Mouse (Mus musculus) left cerebral cortex, postnatal 25 days (tissue): Measurements from ENCODE around the gene Slc28a3. TPM values are rescaled to one million over a fixed set of nuclear protein-coding genes. Genes with fewer than 3 reads are reported as not detected.
A peak's percentile ranks its signal among the peaks of the same experiment; 100 is the strongest.

Source experiments
- DNase-seq, 2 experiments: peaks; one replicate each; pipeline ENCODE4 v3.0.0; 2022; ENCODE audit warnings: low spot score in 2 of 2, mixed read lengths in 1 of 2
- intact Hi-C: fragments of 180-260 bp; cut with DNase I; formaldehyde crosslinking; loops from one replicate; pipeline ENCODE4 v1.15.1; 2025
- total RNA-seq, 2 experiments: library from RNA; stranded (reverse); gene quantifications; 2 replicates each; pipeline ENCODE4 v1.2.3; 2021

Slc28a3 gene
- total RNA-seq, 2 experiments from 2014 or later: 0.18 TPM; not detected in 1

- intact Hi-C loops: no loop called here
- DNase-seq: no peak
Measured at GRCm38 (mm10) chr13:58536466-58537231, 74.0 kb downstream of the Slc28a3 start.

GRCm38 (mm10) chr13:58535321-58535720, 75.4 kb downstream of the Slc28a3 start:
- intact Hi-C loops: no loop called here

DNA sequence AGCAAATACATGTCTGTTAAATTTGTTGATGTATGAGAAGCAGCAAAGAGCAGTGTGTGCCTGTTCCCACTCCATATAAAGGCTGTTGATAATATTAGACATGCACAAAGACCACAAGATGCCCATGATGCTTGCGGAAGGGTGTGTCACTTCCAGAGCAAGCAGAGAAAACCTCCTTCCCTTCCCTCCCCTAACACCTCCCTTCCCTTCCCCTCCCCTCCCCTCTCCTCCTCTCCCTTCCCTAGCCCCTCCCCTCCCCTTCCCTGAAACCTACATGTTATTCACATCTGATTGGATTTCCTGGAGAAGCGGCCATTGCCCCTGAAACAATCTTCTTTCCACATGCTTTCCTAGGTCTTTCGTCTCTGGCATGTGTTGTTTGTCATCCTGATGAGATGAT, 75.8 kb downstream of the Slc28a3 start:
- intact Hi-C loops: no loop called here
- no peak for DNase-seq

More at GRCm38 (mm10) chr13:58535321-58535720, 75.4 kb downstream of the Slc28a3 start:
- no peak for DNase-seq

GRCm38 (mm10) chr13:58534216-58534841, 76.3 kb downstream of the Slc28a3 start:
- DNase-seq: no peak
- intact Hi-C loops: no loop called here

DNA sequence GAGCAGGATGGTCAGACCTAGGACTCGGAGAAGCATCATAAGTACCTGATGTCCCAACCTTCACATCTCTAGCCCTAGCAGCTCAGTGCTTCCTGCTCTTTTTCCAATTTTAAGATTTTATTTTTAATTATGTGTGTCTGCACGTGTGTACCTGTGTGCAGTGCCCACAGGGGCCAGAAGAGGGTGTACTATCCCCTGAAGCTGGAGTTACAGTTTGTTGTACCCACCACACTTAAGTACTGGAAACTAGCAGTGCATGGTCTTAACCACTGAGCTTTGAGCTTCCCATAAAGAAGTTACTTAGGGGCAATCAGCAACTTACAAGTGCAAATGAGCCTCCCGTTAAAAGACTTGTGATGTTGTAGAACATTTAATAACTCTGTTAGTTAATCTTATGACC, 86.1 kb downstream of the Slc28a3 start:
- intact Hi-C loops: loop anchor here (5.0 kb wide), 1 partner anchor 102 kb away; no protein-coding TSS in a partner anchor
- DNase-seq: no peak

DNA sequence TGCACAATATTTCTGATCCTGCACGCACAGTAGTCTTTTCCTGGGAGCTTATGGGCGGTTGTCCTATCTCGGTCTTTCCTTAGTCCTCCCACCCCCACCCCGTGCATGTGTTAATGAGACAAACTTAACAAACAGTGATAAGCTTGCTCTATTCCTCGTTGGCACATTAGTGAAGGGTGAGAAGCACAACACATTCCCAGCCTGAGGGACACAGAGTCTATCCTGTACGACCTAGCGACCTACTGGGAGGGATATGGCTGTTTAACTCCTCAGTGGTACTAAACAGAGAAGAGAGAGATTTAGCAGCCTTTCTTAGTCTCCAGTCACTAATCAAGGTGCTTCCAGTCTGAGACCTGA, 86.9 kb downstream of the Slc28a3 start:
- no peak for DNase-seq
- intact Hi-C loops: loop anchor here (5.0 kb wide), 1 partner anchor 101 kb away; no protein-coding TSS in a partner anchor

GRCm38 (mm10) chr13:58523011-58523760, 87.5 kb downstream of the Slc28a3 start:
- intact Hi-C loops: loop anchor here (5.0 kb wide), 1 partner anchor 101 kb away; no protein-coding TSS in a partner anchor
- DNase-seq: no peak

DNA sequence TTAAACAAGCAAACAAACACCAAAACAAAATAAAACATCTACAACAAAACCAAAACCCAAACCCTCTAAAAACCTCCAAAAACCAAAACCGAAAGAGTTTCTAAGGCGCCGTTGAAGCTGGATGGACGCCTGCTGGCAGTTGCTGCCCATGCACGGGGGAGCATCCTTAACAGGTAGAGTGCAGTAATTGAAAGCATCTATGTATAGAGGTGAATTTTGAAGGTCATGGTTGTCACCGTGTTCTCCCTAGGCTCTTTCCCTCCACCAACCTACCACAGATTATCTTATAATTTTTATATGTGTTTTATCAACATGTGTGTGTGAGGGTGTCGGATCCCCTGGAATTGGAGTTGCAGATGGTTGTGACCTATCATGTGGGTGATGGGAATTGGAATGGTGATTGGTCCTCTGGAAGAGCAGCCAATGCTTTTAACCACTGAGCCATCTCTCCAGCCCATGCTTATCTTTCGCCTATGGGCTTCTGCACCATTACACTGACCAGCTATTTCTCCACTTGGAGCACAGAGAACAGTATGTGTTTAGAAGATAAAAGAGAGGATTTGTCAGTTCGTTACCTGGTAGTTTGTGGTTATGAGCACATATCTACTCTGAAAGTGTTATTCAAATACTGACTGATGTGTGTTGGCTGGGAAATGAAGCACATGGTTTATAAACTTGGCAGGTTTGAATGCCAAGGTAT, 89.2 kb downstream of the Slc28a3 start:
- intact Hi-C loops: loop anchor here (5.0 kb wide), 1 partner anchor 99 kb away; no protein-coding TSS in a partner anchor
- DNase-seq: no peak

- no peak for DNase-seq
- intact Hi-C loops: loop anchor here (5.0 kb wide), 1 partner anchor 98 kb away; no protein-coding TSS in a partner anchor
Measured at GRCm38 (mm10) chr13:58520580-58521330, 89.9 kb downstream of the Slc28a3 start.

DNA sequence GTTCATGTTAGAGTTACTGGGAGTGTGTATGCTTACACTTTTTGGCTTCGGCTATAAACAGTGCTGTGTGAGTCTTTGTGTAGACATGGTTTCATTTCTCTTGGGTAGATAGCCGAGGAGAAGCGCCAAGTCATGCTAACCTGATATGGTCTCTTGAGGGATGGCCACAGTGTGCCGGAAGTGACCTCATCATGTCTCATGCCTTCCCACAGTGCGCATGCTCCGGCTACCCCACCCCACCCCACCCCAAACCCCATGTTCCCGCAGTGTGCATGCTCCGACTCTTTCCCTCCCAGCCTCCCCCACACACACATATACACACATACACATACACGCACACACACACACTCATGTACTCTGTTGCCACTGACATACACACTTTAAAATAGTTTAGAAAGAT, 90.6 kb downstream of the Slc28a3 start:
- no peak for DNase-seq
- intact Hi-C loops: loop anchor here (5.0 kb wide), 1 partner anchor 98 kb away; no protein-coding TSS in a partner anchor

- DNase-seq: no peak
- intact Hi-C loops: no loop called here
Measured at GRCm38 (mm10) chr13:58516277-58516676, 94.4 kb downstream of the Slc28a3 start.

DNA sequence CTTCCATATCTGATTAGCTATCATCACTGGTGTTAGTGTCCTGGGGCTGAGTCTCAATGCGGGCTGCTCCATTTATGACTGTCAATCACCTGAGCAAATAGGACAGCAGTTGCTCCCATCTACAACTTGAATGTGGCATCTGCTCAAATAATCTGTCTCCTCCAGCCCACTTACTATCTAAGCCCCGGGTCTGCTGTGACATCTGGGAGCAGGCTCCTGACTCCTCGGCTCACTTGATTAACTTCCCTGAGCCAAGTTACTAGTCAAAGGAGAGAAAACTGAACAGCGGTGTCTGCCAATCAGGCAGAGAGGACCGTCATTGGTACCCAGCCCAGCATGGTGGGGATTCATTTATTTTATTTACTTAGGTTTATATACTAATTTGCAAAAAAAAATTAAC, 95.0 kb downstream of the Slc28a3 start:
- no peak for DNase-seq
- intact Hi-C loops: no loop called here

DNA sequence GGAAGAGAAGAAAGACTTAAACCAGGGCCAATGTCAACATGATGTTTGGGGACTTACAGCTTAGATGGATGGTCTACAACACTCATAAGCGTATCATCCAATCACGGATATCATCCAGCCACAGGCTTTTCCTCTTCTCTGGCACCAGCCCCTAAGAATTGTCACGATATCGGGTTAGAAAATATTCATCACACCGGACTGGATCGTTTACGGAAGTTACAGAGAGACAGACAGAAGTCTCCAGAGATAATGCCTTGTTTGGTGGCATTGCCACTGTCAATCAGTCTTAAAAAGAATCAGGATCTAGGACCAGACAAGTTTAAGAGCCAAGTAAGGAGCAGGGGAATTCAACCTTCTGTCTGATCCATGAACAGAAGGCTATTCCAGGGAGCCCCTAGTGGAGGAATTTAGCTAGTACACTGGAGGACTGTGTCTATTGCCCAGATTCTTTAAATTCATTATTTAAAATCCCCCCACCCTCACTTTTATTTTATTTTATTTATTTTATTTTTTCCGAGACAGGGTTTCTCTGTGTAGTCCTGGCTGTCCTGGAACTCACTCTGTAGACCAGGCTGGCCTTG, 96.4 kb downstream of the Slc28a3 start:
- DNase-seq: no peak
- intact Hi-C loops: no loop called here

DNA sequence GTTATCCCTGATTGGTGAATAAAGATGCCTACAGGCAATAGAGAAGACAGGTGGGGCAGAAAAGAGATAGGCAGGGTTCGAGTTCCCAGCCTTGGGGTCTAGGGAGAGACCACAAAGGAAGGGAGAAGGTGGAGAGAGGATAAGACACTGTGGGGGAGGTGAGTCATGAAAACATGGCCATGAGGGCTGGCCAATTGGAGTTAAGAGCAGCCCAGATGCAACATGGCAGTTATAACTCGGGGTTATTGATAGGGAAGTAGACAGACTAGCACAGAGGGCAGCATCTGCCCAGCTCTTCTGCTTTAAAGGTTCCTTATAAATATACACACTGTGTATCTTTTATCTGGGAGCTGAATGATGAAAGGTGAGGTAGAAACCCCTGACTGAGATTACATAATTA, 98.8 kb downstream of the Slc28a3 start:
- intact Hi-C loops: no loop called here
- DNase-seq: no peak

DNA sequence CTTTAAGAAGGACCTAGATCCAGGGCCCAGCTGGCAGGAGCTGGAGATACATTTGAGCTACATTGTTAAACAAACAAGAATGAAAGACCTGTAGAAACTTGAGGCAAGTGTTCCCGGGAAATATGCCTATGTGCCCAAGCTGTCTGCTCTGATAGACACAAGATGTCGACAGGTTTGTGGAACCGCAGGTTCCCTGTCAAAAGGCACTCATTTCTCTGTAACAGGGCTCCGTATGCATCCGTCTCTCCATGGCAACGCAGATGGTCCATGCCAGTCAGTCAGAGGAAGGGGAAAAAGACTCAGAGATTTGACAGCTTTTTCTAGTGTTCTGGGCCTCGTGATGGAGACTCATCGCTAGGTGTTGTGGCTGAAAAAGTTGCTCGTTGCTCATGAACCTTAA, 99.4 kb downstream of the Slc28a3 start:
- intact Hi-C loops: no loop called here
- DNase-seq: no peak

- intact Hi-C loops: no loop called here
- no peak for DNase-seq
Measured at GRCm38 (mm10) chr13:58509241-58509640, 101.4 kb downstream of the Slc28a3 start.

DNA sequence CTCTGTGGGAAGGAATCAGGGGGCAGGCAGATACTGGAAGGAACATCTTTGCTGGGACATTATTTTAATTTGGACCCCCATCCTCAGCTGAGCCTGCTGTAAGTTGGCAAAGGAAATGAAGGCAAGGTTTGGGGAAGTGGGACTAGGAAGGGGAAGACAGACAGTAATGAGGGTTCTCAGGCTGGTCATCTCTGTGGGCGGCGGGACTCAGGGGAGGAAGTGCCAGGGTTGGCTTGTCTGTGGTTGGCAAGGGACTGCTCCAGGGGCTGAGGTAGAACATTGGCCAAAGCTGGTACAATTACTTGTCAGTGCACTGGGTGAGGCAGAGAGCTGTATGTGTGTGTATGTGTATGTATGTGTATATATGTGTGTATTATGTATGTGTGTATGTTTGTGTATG, 107.1 kb downstream of the Slc28a3 start:
- peak in 1 of 2 experiments; percentile 30 for DNase-seq
- intact Hi-C loops: no loop called here

GRCm38 (mm10) chr13:58497809-58498208, 112.9 kb downstream of the Slc28a3 start:
- intact Hi-C loops: loop anchor here (5.0 kb wide), 1 partner anchor 96 kb away; the partner anchor contains the start of genes Hnrnpk and Rmi1
- DNase-seq: peak in 1 of 2 experiments; percentile 21
